Mouse (Mus musculus) megakaryocyte, embryonic 14.5 days (primary cell): Measurements from ENCODE around the gene Prdm11.

Experiments
- FLI1 ChIP-seq: IDR thresholded peaks from 2 replicates; pipeline ENCODE4 v1.6.1; 2012; ENCODE audit warnings: low read length, inconsistent platforms, mixed read lengths
- GATA1 ChIP-seq: IDR thresholded peaks from 3 replicates; pipeline ENCODE4 v1.6.1; 2012; ENCODE audit warnings: mixed read lengths, low read length, inconsistent platforms, borderline replicate concordance

DNA sequence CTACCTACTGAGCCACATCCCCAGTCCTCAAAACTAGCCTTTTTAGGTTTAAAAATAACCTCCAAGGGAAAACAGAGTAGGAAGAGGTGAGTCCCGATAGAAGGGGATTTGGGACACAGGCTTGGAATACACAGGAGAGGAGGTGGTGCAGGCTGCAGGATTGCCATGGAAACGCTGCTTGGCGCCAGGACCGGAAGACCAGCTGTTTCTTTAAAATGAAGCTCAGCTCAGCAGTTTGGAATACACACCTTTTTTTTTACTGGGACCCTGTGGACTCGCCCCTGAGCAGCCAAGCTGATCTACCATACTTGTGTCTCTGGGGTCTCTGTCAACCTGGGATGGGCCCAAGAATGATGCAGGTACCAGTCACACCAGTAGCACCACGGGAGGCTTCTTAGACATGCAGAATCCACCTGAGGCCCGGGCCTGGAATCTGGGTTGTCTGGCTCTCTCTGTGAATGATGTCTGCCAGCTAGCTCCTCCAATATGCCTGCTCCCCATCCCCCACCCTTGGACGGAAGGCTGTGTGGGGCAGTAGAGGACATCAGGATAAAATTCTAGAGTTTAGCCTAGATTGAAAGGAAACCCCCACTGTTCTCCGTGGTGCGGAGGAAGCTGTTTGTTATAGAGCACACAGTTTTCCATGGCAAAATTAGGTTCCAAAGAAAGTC lies 111.5 kb downstream of the Prdm11 start:
- TF ChIP-seq GATA1, result no peak
- no peak for TF ChIP-seq FLI1
